22 mouse cellular contexts compared by ENCODE assay signal in genomic region chr15:83487477-83488115, GRCm38 (mm10). TPM values are rescaled to one million over a fixed set of nuclear protein-coding genes. Genes with fewer than 3 reads are reported as not detected.
DNase-seq lines count a peak whose midpoint lies in the region; ATAC-seq and TF ChIP-seq lines count a peak whose summit lies in the region.
"Had no signal": no experiment of that assay in that cellular context is flagged by ENCODE, and none has a peak within 500 bp of the region (broad histone marks: within the 10 kb centered on the region; RNA-seq: fewer than 3 reads in every experiment).

No protein-coding gene starts in this region.

- TF ChIP-seq CTCF in layer of hippocampus, adult 2 months (conservative IDR thresholded peaks at IDR 0.05), result peak; percentile 29; the same call in 1 of the 2 replicates

- no peak overlapping the region for H3K4me3 ChIP-seq in layer of hippocampus, adult 2 months
- no peak overlapping the region for H3K4me3 ChIP-seq in heart, embryonic 16.5 days (ENCODE audit: low read length)
- H3K4me3 ChIP-seq: erythroblast, embryonic 14.5 days; forebrain, embryonic 15.5 days; limb, embryonic 15.5 days; neural tube, embryonic 13.5 days had no signal

- no peaks in the 10 kb centered on the region for H3K36me3 ChIP-seq in heart, embryonic 16.5 days (ENCODE audit: control insufficient read depth, insufficient read depth)

- no peak overlapping the region for H3K4me2 ChIP-seq in heart, embryonic 16.5 days (ENCODE audit: low read depth, low read length)
- H3K4me2 ChIP-seq: forebrain, embryonic 15.5 days; hindbrain, embryonic 14.5 days; limb, embryonic 15.5 days; neural tube, embryonic 13.5 days had no signal

- H3K4me1 ChIP-seq in heart, embryonic 16.5 days (ENCODE audit: control insufficient read depth, insufficient read depth, low read length), result peaks cover 8% of the 10 kb centered on the region
- H3K4me1 ChIP-seq: forebrain, embryonic 15.5 days; limb, embryonic 15.5 days; neural tube, embryonic 13.5 days had no signal

- no peaks in the 10 kb centered on the region for H3K27me3 ChIP-seq in heart, embryonic 16.5 days (ENCODE audit: control insufficient read depth, insufficient read depth, low read length)
- H3K27me3 ChIP-seq: CH12.LX; forebrain, embryonic 15.5 days; limb, embryonic 15.5 days; neural tube, embryonic 13.5 days had no signal

- WGBS in heart, embryonic 16.5 days, result 41% methylated on average over 9 of the region's 9 CpGs

- peak; percentile 79 for ATAC-seq in frontal cortex, adult (ENCODE audit: low TSS enrichment)
- peak; percentile 78 for ATAC-seq in heart, embryonic 16.5 days (replicated peaks; ENCODE audit: extremely low read depth, insufficient read depth, low FRiP score)
- ATAC-seq: forebrain, embryonic 15.5 days had no signal

- DNase-seq in frontal cortex, postnatal 25 days (ENCODE audit: low spot score in 2 of 2), result no peak
- DNase-seq in layer of hippocampus, adult 2 months (ENCODE audit: low spot score in 2 of 2), result peak in 1 of 2 experiments; percentile 34
- DNase-seq in layer of hippocampus, postnatal 25 days (ENCODE audit: extremely low spot score in 1 of 2, low spot score in 1 of 2), result no peak
- DNase-seq in brain, adult 2 months (ENCODE audit: low read depth, low spot score), result peak; percentile 60
- no peak for DNase-seq in thymus, postnatal 10 days (ENCODE audit: low spot score in 2 of 2)
- no peak for DNase-seq in T-cell, adult 2 months (ENCODE audit: low spot score)
- DNase-seq: adrenal gland, postnatal 14 days; cerebellum, adult 9-11 months; gastrocnemius, postnatal 25 days; kidney, adult 2 months; kidney, postnatal 36 days; lung, adult 18-20 months; thymus, postnatal 14 days had no signal

- H3K27ac ChIP-seq in layer of hippocampus, adult 2 months, result no peak overlapping the region; the same call in 1 of the 2 replicates
- peak overlapping the region; percentile 58 for H3K27ac ChIP-seq in heart, embryonic 16.5 days (ENCODE audit: low read length)
- H3K27ac ChIP-seq: forebrain, embryonic 15.5 days; hindbrain, embryonic 14.5 days; limb, embryonic 15.5 days; neural tube, embryonic 13.5 days had no signal

- H3K9me3 ChIP-seq in heart, embryonic 16.5 days (replicated peaks; ENCODE audit: control insufficient read depth, low read length), result no peaks in the 10 kb centered on the region
- H3K9me3 ChIP-seq: forebrain, embryonic 15.5 days; limb, embryonic 15.5 days; neural tube, embryonic 13.5 days had no signal

- H3K9ac ChIP-seq in heart, embryonic 16.5 days (ENCODE audit: low read length), result peak overlapping the region; percentile 7; the same call in 1 of the 2 replicates
- H3K9ac ChIP-seq: forebrain, embryonic 15.5 days; hindbrain, embryonic 14.5 days; limb, embryonic 15.5 days; neural tube, embryonic 13.5 days had no signal

RNA-seq across cellular contexts. Expression of gene Ttll1, which starts 23.1 kb away (rescaled TPM):
- 10 to 100 TPM; 34.5 to 36.6 TPM for total RNA-seq in layer of hippocampus, adult 2 months (2021)
- total RNA-seq in layer of hippocampus, postnatal 25 days (2021), result 10 to 100 TPM; 38.1 to 39.1 TPM
- 23.9 and 24.1 TPM in 2 replicates for polyA plus RNA-seq in heart, embryonic 16.5 days (2015; fragmentation: Nextera tagmentation; extraction: Ambion mirVana)

RNA-seq across cellular contexts. Expression of gene Pacsin2, which starts 23.2 kb away (rescaled TPM):
- total RNA-seq in layer of hippocampus, adult 2 months (2021), result 100 to 1,000 TPM in 1 of 2 experiments, 10 to 100 TPM in 1; 99.7 to 104 TPM
- 10 to 100 TPM; 69.7 to 75.6 TPM for total RNA-seq in layer of hippocampus, postnatal 25 days (2021)
- polyA plus RNA-seq in heart, embryonic 16.5 days (2015; fragmentation: Nextera tagmentation; extraction: Ambion mirVana), result 73.3 and 74.2 TPM in 2 replicates

RNA-seq across cellular contexts. Expression of gene Bik, which starts 39.1 kb away (rescaled TPM):
- not detected for total RNA-seq in layer of hippocampus, adult 2 months (2021)
- total RNA-seq in layer of hippocampus, postnatal 25 days (2021), result not detected
- polyA plus RNA-seq in heart, embryonic 16.5 days (2015; fragmentation: Nextera tagmentation; extraction: Ambion mirVana), result 22.9 TPM in 2 replicates
- total RNA-seq: CH12.LX; left cerebral cortex, postnatal 10 days had no signal
- polyA plus RNA-seq: erythroblast, embryonic 14.5 days had no signal
